Mouse (Mus musculus): ENCODE results near the gene Sin3a.

DNA sequence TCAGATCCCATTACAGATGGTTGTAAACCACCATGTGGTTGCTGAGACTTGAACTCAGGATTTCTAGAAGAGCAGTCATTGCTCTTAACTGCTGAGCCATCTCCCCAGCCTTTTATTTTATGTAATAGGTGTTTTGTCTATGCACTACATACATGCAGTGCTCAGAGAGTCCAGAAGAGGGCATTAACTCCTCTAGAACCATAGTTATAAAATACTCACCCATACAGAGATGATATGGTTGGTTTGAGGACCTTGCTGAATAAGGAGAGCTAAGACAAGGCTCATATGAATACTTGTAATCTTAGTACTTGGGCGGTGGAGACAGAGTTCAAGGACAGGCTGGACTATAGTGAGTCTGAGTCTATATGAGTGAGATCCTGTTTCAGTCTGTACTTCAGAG lies 15.6 kb upstream of the Sin3a start:
- TF ChIP-seq CTCF (IDR thresholded peaks at IDR 0.05; ENCODE audit: borderline replicate concordance, extremely low read depth, insufficient read depth, insufficient read length) (no peak), POLR2A (IDR thresholded peaks at IDR 0.05; ENCODE audit: borderline replicate concordance, extremely low read depth, insufficient read depth, insufficient read length, poor library complexity, severe bottlenecking) (no peak)

Measured in brain, embryonic 14.5 days (tissue).